Mouse (Mus musculus) adrenal gland, adult 2 months (tissue): ENCODE results near the gene Slc35e1. TPM values are rescaled to one million over a fixed set of nuclear protein-coding genes. Genes with fewer than 3 reads are reported as not detected.

Experiments
- DNase-seq: peaks from one replicate; pipeline ENCODE4 v3.0.0; 2021
- polyA plus RNA-seq: library from polyadenylated mRNA; depleted of rRNA; stranded (reverse); fragments of >200 nt; gene quantifications from 2 replicates; pipeline ENCODE4 v1.2.3, GENCODE M21; 2012
- total RNA-seq, 2 experiments: library from RNA; stranded (reverse); gene quantifications; 2 replicates each; pipeline ENCODE4 v1.2.3; 2021

Gene Slc35e1
- total and polyA plus RNA-seq, 3 experiments, result 34.4 to 80.0 (median 49.8) TPM

DNA sequence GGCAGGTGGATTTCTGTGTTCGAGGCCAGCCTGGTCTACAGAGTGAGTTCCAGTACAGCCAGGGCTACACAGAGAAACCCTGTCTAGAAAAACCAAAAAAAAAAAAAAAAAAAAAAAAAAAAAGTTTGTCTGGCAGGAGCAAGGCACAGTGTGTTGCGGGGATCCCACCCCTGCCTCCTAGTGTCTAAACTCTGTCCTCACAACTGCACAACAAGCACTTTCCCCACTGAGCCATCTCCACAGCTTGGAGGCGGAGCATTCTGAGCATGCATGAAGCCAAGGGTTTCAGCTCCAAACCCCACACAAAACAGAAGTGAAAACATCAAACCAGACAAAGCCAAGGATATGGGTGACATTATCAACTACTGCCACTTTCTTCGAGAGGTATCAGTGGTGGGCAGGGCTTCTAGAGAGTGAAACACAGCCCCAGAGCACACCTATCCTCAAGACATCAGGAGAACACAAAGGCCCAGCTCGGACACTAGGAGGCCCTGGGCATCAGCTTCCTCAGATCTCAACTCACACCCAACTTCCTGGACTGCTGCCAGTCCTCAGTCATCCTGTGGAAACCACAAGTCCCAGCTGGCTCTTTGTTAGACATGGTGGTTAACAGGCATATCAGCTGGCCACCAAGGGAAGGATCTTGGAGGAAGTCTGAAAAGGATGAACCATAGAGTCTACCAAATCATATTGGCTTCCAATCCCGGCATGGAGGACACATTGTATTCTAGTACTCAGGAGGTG, 6.8 kb downstream of the Slc35e1 start:
- DNase-seq, result peak; percentile 28

GRCm38 (mm10) chr8:72474826-72475546, 17.4 kb downstream of the Slc35e1 start, which contains the start of gene Cherp:
Cherp (minus strand) TSS chr8:72475226.
- DNase-seq, result peak; percentile 98

DNA sequence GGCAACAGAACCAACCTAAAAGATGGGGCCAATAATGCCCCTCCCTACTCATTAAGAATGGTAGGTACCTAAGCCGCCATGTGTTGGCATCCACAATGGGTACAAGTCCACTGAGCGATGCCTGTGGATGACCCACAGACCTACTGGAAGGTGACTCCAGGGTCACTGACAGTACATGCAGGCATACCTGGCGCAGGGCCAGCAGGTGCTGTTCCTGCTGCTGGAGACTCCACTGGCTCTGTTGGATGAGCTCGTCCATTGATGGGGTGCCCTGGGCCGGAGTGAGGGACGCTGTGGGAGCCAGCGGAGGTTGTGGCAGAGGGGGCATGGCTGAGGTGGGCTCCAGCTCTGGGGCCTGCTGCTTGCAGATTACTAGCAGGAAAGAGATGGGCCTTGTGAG, 21.7 kb downstream of the Slc35e1 start:
- DNase-seq, result no peak

DNA sequence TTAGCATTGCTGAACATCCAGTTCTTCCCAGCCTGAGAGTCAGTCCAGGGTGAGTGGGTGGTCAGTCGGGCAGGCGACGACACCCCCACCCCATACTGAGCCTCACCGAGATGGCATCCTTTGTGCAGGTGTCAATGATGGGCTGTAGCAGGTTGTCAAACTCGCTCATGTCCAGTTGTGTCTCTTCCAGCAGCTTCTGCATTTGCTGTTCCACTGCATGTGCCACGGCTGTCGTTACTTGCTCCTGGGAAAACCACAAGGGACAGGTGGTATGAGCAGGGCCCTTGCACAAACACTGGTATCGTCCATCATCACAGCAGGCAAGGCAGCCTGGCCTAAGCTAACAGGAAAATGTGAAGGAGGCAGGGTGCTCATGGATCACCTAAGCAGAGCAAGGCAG, 22.4 kb downstream of the Slc35e1 start:
- no peak for DNase-seq

GRCm38 (mm10) chr8:72469243-72469642, 23.2 kb downstream of the Slc35e1 start:
- no peak for DNase-seq

DNA sequence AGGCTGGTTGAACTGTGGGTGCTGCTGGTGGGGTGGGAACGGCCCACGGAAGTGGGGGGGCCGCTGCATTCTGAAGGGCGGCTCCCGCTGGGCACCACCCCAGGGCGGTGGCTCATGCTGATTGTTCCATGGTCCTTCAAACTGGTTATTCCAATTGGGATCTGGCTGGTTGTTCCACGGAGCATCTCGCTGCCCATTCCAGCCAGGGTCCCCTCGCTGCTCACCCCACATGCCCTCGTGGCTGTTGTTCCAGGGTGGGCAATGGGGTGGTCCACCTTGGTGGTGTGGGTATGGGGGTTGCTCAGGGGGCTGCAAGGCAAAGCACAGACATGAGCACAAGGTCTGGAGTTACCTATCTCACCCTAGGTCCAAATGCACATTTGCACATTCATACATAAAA, 28.2 kb downstream of the Slc35e1 start:
- no peak for DNase-seq

GRCm38 (mm10) chr8:72459881-72460533, 32.4 kb downstream of the Slc35e1 start:
- DNase-seq, result no peak

GRCm38 (mm10) chr8:72458457-72458856, 34.0 kb downstream of the Slc35e1 start:
- DNase-seq, result no peak

GRCm38 (mm10) chr8:72457806-72458205, 34.6 kb downstream of the Slc35e1 start:
- DNase-seq, result no peak

DNA sequence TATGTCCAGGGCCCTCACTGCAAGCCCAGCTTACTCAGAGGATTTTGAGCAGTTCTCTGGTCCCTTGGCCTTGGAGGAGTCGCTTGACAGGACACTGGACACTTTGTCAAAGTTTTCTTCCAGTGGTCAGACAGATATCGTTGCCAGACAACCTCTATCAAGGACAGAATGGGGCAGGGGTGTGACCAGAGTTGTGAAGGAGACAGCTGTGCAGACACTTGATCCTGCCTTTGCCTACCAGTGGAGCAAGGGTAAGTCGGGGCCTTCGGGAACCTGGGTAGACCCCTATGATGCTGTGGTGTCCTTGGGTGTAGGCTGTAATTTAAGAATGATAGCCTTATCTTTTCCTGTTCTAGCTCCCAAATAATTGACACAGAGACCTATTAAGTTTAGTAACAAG, 37.1 kb downstream of the Slc35e1 start:
- no peak for DNase-seq

GRCm38 (mm10) chr8:72453904-72454303, 38.5 kb downstream of the Slc35e1 start:
- DNase-seq, result no peak

- no peak for DNase-seq
Measured at GRCm38 (mm10) chr8:72451516-72451915, 40.9 kb downstream of the Slc35e1 start.

DNA sequence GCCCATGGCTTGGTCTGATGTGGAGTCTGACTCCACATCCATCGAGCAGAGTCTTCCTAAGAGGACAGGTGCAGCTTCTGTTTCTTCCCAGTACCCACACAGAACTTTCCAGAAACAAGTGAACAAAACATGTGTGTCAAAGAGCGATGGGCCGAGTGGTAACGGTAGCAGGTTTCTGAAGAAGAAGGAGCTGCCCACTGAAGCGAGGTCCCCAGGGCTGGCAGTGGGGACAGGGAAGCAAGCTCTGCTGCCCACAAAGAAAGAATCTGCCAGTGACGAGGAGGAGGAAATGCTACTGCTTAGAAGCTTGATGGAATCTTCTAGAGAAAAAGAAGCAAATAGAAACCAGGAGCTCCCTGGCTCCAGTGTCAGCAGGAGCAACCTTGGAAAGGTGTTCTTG, 47.3 kb downstream of the Slc35e1 start:
- no peak for DNase-seq

DNA sequence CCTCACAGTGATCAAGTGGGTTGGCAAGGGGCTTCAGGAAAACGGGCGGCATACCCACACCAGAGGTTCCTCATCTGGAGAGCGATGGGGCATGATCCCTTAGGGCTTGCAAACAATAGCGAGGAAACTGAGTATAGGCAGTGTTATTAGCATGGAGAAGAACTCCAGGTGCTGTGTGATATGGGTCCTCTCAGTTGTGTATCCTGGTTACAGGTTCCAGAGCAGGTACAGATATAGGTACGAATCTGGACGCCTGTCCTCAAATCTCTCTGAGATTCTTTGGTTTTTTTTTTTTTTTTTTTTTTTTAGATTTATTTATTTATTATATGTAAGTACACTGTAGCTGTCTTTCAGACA, 48.4 kb downstream of the Slc35e1 start:
- no peak for DNase-seq

DNA sequence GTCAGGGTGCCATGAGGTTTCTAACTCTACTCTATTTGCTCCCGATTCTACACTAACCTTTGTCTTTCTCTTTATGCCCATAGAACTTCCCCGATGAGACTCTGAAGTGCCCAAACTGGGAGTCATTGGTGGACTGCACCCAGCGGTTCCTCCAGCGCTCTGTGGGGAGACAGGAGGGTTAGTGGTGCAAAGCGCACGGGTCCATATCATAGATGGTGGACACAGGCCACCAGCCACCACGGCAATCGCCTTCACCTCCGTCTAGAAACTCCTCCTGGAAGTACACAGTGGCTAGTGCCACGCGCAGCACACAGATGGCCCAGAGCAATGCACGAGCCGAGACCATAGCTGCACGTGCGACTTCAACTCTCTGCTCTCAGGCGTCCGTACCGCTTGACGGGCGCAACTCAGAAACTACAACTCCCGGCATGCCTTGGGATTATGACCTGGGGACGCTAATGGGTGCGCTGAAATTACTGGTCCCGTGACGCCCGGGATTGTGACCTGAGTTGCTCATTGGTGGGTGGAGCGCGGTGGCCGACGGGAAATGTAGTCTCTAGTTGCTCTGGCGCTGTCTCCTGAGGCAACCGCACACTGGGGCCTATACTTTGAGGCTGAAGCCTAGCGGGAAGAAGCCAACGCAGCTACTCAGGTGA, 48.9 kb downstream of the Slc35e1 start, which contains the start of the genes Calr3 and 1700030K09Rik:
Gene Calr3, minus strand, starts transcription at position 533 of the 656 bp plus-strand sequence.
Gene 1700030K09Rik, plus strand, starts transcription at position 543 of the 656 bp plus-strand sequence.
- peak; percentile 99 for DNase-seq

GRCm38 (mm10) chr8:72438248-72439015, 54.0 kb downstream of the Slc35e1 start:
- no peak for DNase-seq

DNA sequence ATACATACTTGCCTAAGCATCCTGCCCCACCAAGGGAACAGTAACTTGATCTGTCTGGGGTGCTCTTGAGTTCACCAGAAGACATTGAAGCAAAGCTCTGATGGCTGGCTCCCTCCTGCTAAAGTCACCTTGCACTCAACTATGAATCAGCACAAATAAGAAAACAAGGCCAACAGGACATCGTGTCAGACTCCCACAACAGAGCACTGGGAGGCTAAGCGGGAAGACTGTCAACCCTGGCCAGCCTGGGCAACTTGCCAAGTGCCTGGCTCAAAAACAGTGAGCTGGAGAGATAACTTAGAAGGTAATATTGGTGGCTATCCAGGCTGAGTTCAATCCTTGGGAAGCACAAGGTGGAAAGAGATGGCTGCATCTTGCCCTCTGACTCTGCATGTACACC, 57.5 kb downstream of the Slc35e1 start:
- peak; percentile 92 for DNase-seq
